Mouse (Mus musculus): ENCODE data around the gene Msrb2.

Gene Msrb2

GRCm38 (mm10) chr2:19390411-19391143, 19.3 kb downstream of the Msrb2 start:
- DNase-seq = no peak

- no peak for DNase-seq
These were observed 20.4 kb downstream of the Msrb2 start for GRCm38 (mm10) chr2:19391649-19392048.

DNA sequence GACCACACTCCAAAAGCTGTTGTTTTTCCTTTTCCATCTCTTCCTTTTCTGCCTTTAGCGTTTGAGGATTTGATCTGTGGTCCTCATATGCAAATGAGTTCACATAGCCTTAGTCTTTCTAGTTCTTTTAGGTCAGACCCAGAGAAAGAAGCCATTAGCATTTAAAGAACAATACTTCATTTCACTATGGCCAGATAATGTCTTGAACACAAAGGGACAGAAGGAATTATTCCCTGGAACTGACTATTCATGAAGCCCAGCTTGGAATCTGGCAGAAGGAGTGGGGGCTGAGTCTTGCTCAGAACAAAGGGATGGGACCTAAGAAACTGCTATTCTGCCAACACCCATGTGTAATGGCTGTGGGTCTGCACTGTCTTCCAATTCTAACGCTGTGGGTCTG, 21.6 kb downstream of the Msrb2 start:
- DNase-seq = no peak

- DNase-seq = no peak
These were observed 34.2 kb downstream of the Msrb2 start for GRCm38 (mm10) chr2:19405409-19405808.

DNA sequence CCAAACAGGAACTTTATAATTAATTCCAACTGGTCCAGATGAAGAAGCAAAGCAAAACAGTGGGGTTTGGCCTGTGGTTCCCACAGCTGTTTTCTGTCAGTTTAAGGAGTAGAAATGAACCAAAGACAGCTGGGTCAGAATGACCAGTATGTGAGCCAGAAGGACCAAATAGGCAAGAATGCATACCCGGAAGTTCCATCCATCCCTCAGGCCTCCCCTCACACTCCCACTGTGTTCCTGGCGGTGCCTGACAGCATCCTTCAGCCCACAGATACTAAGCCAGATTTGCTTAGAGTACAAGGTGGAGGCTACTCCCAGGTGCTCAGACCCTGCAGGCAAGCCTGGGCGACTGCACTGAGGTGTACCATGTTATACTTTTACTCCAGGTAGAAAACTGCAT, 35.3 kb downstream of the Msrb2 start:
- DNase-seq = peak; percentile 91

GRCm38 (mm10) chr2:19414222-19414965, 43.2 kb downstream of the Msrb2 start:
- DNase-seq = peak; percentile 46

- peak; percentile 87 for DNase-seq
These were observed 43.9 kb downstream of the Msrb2 start for GRCm38 (mm10) chr2:19415063-19415521.

- DNase-seq = peak; percentile 78
These were observed 44.8 kb downstream of the Msrb2 start for GRCm38 (mm10) chr2:19416066-19416465.

- peak; percentile 48 for DNase-seq
These were observed 48.6 kb downstream of the Msrb2 start for GRCm38 (mm10) chr2:19419686-19420345.

GRCm38 (mm10) chr2:19422226-19422625, 51.0 kb downstream of the Msrb2 start:
- DNase-seq = peak; percentile 74

GRCm38 (mm10) chr2:19423086-19423485, 51.8 kb downstream of the Msrb2 start:
- DNase-seq = peak; percentile 78

DNA sequence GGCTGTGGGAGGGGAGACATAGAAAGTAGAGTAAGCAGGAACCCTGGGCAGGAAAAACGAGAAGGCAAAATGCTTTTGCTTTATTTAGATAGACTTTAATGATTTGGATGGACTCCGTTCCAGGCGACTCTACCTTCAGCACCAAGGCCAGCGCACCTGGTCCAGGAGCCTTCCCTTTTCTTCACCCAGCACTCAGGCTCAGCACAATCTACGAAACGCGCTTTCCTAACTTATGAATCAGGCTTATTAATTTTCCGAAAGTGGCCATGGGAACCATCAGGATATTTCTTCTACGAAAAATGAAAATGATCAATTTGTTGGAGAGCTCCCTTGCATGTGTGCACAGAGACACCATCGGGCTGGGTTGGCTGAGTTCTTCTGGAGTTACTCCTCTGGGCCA, 57.8 kb downstream of the Msrb2 start:
- peak; percentile 27 for DNase-seq

DNA sequence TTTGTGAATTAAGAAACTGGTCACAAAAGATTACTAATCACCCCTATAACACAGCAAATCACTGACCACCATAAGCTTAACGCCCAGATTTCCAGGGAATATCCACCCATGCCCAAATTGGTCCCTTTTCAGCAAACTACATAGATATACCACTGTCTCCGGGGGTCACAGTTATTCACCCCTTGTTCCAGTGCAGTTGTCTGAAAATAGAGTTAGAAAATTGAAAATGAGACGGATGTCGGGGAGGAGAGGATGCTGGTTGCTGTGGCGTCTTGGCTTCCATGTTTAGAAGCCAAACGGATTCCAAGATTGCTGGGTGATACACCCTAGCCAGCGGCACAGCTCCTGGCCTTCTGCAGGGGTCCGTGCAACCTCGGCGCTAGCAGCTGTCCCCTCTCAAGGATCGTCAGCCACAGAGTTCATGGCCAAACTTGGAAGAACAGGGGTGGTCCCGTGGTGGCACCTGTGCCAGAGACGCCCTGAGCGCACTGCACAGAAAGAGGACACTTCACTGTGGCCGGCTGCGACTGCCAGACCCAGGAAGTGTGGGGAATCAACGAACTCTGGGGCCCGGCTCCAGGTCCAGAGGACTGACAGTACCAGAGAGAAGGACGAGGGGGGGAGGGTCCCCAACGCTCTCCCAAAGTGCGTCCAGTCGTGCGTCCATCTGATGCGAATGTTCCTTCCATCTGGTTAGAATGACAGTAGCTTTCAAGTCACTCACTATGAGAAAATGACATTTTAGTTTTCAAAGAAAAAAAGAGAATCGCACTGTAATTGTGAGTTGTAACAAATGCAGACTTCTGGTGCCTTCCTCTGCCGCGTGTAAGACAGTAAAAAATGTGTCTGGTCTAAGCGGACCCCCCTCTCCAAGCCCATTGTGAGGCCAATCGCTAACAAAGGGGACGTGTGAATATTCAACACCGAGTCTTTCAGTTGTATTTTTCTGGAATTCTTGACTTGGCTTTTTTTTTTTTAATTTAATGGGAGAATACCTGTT, 58.8 kb downstream of the Msrb2 start:
- DNase-seq = peak; percentile 66

- DNase-seq = peak; percentile 79
These were observed 59.5 kb downstream of the Msrb2 start for GRCm38 (mm10) chr2:19430746-19431145.

DNA sequence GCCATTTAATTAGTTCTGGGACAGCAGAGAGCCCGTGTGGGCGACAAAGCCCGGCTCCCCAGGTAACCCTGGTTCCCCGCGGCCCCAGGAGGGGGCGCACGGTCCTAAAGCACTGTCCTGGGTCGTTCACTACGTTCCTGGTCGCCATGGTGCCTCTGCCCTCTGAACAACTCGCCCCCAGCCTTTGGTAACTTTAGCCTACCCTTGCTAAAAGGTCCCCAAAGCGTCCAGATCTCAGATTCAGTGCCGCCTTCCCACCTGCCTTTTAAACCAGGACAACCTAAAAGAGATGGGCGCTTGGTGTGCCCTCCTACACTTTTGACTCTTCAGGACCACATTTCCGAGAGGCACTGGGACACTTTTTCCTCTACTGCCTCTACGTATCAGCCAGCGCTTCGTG, 59.9 kb downstream of the Msrb2 start:
- DNase-seq = peak; percentile 72

DNA sequence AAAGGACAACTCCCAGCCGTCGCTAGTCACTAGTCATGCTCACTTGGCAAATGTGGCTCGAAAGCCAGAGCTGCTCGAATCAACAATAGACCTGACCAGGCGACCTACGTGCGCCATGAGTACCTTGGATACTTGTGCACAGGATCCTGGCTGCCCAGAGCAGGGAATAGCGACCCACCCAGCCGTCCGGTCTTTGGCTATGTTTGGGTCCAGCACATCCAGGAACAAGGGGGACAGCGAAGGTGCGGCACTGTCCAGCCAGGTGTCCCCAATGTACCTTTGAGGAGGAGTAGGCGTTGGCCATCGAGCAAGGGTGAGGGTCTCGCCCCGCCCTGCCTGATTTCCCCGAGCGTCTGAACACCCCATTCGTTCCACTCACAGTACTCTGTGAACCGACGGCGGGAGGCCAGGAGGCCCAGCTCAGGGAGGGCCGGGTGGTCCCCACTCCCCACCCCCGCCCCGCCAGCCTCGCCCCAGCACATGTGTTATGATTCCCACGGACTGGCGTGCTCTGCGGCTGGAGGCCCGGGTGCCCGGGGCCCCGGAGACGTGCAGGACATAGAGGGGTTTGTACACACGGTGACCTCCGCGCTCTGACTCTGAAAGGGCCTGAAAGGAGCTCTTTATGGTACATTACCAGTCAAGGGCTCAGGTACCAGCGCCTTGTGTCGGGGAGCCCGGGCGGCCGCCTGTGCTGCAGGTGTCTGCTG, 60.5 kb downstream of the Msrb2 start:
- DNase-seq = peak; percentile 62

DNA sequence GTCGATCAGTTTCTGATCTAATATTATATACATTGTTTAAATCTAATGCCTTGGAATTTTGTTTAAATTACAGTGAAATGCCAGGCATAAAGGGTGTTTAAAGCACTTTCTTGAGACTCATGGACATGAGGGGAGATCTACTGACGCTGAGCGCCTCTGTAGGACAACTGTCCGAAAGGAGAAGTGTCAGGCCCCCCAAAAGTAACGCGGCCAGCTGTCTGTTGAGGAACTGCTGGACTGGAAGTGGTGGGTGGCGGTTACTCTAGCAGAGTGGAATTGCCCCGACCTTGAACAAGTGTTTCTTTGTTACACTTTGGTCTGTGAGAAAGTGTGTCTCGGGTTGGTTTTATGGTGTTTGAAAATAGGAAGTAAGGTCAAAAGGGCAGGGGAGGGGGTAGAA, 73.1 kb downstream of the Msrb2 start:
- no peak for DNase-seq
